Mouse (Mus musculus) layer of hippocampus, postnatal 10 days (tissue): ENCODE data around the gene Acot7. TPM values are rescaled to one million over a fixed set of nuclear protein-coding genes. Genes with fewer than 3 reads are reported as not detected.
"Not testable (repeated sequence)": the region's sequence is repeated elsewhere in the genome, so short reads cannot be mapped to it uniquely, and the experiment has no call there.

ENCODE experiments used
- DNase-seq, 2 experiments: peaks; one replicate each; pipeline ENCODE4 v3.0.0; 2021; ENCODE audit warnings: low spot score in 2 of 2
- total RNA-seq, 2 experiments: library from RNA; stranded (reverse); gene quantifications; 2 replicates each; pipeline ENCODE4 v1.2.3; 2021

Gene Acot7
- total RNA-seq, 2 experiments from 2014 or later, result 426 to 431 TPM

- DNase-seq, result no peak
Measured at GRCm38 (mm10) chr4:152202905-152203304, 25.0 kb downstream of the Acot7 start.

GRCm38 (mm10) chr4:152204663-152205062 lies 26.7 kb downstream of the Acot7 start:
- no peak for DNase-seq

- DNase-seq, result no peak
Measured at GRCm38 (mm10) chr4:152206199-152206598, 28.3 kb downstream of the Acot7 start.

DNA sequence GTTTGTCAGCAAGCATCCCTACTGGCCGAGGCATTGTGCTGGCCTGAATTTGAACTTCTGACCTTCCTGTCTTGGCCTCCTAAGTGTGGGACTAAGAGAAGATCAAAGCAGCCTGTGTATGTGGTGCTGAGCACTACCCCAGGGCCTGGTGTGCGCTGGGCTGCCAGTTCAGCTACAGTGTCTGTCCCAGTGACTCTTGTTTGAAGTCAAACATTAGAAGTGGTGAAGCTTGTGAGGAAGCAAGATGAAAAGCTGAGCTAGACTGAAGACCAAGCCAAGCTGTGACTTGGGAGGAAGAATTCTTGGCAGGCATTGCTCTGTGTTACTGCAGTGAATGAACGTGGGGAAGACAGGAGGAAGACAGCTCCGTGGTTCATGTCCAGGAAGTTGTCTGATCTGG lies 31.7 kb downstream of the Acot7 start:
- DNase-seq, result no peak

GRCm38 (mm10) chr4:152212091-152212505 lies 34.2 kb downstream of the Acot7 start:
- no peak for DNase-seq

- peak; percentile 61 to 81 for DNase-seq
Measured at GRCm38 (mm10) chr4:152212531-152212930, 34.6 kb downstream of the Acot7 start.

DNA sequence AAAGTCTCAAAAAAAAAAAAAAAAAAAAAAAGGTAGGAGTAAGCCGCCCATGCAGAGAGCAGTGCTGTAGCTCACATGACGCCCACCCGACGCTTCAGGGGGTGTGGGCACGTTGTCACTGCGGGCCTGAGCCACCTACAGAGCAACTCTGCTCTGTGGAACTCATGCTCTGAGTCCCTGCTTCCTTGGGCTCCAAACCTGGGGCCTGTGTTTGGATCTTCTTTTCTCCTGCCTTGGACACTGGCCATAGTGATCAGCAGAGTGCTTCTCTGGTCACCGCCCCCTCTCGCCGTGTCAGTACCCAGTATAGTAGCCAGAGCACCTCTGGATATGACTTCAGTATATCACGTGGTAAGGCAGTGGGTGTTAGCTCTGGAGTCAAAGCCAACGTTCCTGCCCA lies 35.0 kb downstream of the Acot7 start:
- no peak for DNase-seq

GRCm38 (mm10) chr4:152213760-152214480 lies 36.0 kb downstream of the Acot7 start:
- DNase-seq, result peak; percentile 98

DNA sequence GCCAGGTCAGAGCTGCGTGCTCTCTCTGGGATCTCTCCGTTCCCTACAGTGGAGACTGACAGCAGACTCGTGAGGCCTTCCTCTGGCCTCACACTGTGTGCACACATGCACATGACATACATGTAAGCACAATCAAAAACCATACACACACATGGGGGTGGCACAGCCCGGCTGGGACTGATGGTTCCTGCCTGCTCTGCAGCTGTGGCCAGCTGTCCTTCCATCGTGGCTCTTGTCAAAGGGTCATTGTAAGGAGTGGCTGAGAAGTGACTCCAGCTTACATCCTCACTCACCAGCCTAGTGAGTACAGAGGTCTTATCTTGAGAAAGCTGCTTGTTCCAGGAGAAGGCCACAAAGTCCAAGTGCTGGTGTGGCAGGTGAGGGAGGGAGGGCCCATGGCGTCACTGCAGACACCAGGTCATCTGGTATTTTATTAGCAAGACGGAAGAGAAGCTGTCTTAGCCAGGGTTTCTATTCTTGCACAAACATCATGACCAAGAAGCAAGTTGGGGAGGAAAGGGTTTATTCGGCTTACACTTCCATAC lies 37.0 kb downstream of the Acot7 start:
- no peak for DNase-seq

DNA sequence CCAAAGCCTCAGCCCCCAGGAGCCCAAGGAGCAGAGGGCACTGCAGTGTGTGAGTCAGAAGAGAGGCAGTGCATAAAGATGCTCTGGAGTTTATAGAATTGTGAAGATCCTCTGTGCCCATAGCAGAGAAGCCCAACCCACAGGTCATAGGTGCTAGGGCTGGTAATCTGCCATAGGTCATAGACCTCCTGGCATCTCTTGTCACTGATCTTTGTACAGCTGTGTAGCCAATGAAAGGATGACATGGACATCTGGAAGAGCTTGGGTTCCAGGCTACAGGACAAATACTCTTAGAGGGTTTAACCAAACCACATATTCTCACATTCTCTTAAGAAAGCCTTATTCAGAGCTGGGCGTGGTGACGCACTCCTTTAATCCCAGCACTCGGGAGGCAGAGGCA lies 41.7 kb downstream of the Acot7 start:
- DNase-seq, result no peak

- DNase-seq, result no peak
Measured at GRCm38 (mm10) chr4:152220771-152221410, 43.0 kb downstream of the Acot7 start.

GRCm38 (mm10) chr4:152221411-152221887 lies 43.5 kb downstream of the Acot7 start:
- no peak for DNase-seq

GRCm38 (mm10) chr4:152222111-152222510 lies 44.2 kb downstream of the Acot7 start:
- no peak for DNase-seq

DNA sequence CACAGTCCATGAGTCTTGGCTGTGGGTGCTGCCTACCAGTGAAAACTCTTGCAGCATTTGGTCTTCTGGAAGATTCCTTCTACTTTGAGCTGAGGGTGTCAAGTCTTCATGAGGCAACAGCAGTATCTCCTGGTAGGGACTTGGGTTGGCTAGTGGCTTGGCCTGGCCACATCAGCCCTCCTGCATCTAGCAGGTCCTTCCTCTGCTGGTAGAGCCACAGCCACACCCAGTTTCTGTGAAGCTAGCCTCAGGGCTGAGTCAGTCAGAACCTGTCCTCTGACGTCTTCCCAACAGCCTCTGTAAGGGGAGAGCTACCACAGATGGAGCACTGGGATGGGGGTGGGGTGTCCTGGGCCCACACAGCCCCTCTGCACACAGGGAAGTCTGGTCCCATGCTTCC lies 44.6 kb downstream of the Acot7 start:
- DNase-seq, result no peak

DNA sequence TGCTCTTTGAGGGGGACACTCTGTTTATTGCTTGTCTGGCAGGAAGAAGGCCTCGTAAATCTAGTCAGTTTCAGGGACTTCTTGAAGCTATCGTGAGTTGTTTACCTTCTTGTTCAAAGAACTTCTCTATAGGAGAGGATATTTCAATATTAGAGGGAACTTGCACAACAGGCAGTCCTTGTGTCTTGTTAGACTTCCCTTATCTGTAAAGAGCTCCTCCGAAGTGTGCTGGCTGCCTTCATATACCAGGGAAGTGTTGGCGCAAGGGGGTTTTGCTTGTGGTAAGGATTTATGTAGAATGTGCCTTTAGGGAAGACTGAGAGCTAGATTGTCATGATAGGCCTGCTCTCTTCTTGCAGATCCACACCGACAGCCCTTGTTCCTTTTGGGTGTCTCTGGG lies 46.2 kb downstream of the Acot7 start:
- DNase-seq, result no peak

- peak; percentile 54 to 58 for DNase-seq
Measured at GRCm38 (mm10) chr4:152226901-152227486, 49.1 kb downstream of the Acot7 start.

- DNase-seq, result no peak
Measured at GRCm38 (mm10) chr4:152227749-152228527, 50.0 kb downstream of the Acot7 start.

- DNase-seq, result not testable (repeated sequence)
Measured at GRCm38 (mm10) chr4:152230331-152230730, 52.4 kb downstream of the Acot7 start.

DNA sequence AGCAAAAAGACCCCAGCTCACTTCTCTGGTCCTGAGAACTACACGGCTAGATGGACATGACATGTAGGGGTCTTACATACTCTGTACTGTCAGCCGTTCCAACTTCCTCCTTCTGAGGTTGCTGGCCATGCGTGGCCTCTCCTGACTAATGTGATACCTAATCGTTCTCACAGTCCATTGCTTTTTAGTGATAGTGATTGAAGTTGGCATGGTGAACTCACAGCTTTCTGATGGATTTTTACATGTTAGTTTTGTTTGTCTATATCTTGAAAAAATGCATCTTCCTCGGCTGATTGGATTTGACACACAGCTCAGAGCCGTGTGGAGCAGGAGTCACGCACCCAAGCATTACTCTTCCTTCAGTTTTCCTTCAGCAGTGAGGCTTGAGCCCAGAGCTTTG lies 53.4 kb downstream of the Acot7 start:
- no peak for DNase-seq

GRCm38 (mm10) chr4:152232411-152232903 lies 54.5 kb downstream of the Acot7 start:
- no peak for DNase-seq

- no peak for DNase-seq
Measured at GRCm38 (mm10) chr4:152239974-152240373, 62.0 kb downstream of the Acot7 start.
